Mouse (Mus musculus): Measurements from ENCODE around the gene Slc25a47. TPM values are rescaled to one million over a fixed set of nuclear protein-coding genes. Genes with fewer than 3 reads are reported as not detected.

Gene Slc25a47
- total and polyA plus RNA-seq, 3 experiments = 6.5 to 10.5 (median 7.1) TPM

- Histone ChIP-seq H3K9ac (ENCODE audit: low read depth, low read length) (no peak overlapping the region), H3K4me1 (ENCODE audit: control insufficient read depth, insufficient read depth, low read length) (peaks cover 2% of the 10 kb centered on the region), H3K79me2 (replicated peaks; ENCODE audit: control insufficient read depth, insufficient read depth, low read length) (no peaks in the 10 kb centered on the region), H3K4me3 (no peak overlapping the region), H3K36me3 (ENCODE audit: control insufficient read depth, insufficient read depth, low read length) (no peaks in the 10 kb centered on the region), H3K27me3 (ENCODE audit: control insufficient read depth, insufficient read depth, low read length) (no peaks in the 10 kb centered on the region), H3K27ac (no peak overlapping the region)
- no peak for DNase-seq
- TF ChIP-seq POLR2A (IDR thresholded peaks at IDR 0.05; ENCODE audit: insufficient read depth, low read depth, low read length) = no peak
- TF ChIP-seq CTCF (IDR thresholded peaks at IDR 0.05) = peak; percentile 68
- no peak for TF ChIP-seq EP300 (IDR thresholded peaks at IDR 0.05; ENCODE audit: insufficient read depth, low read depth, low read length)
- intact Hi-C loops (cut with DNase I) = no loop called here
- 46% methylated on average over 3 of the region's 3 CpGs for WGBS
Measured at GRCm38 (mm10) chr12:108896006-108896405, 60.2 kb downstream of the Slc25a47 start.

DNA sequence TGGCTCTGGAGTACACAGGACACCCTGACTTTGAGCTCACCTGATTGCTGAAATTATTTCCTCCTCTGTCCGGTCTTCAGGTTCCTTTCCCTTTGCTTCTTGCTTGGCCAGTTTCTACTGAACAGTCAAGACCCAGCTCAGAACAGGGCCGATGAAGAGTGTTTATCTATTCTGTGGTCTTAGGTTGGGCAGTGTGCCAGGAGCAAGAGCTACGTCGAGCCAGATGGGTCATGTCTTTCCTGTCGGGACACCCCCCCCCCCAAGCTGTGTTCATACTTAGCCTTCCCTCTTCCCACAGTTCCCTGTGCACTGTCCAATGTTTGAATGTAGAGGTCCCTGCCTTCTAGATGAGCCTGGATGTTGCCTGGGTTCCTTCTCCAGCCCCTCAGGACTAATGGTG, 65.5 kb downstream of the Slc25a47 start:
- no peak for TF ChIP-seq EP300 (IDR thresholded peaks at IDR 0.05; ENCODE audit: insufficient read depth, low read depth, low read length)
- TF ChIP-seq CTCF (IDR thresholded peaks at IDR 0.05) = no peak
- TF ChIP-seq POLR2A (IDR thresholded peaks at IDR 0.05; ENCODE audit: insufficient read depth, low read depth, low read length) = no peak
- Histone ChIP-seq H3K4me1 (ENCODE audit: control insufficient read depth, insufficient read depth, low read length) (no peaks in the 10 kb centered on the region), H3K79me2 (replicated peaks; ENCODE audit: control insufficient read depth, insufficient read depth, low read length) (no peaks in the 10 kb centered on the region), H3K36me3 (ENCODE audit: control insufficient read depth, insufficient read depth, low read length) (no peaks in the 10 kb centered on the region), H3K4me3 (no peak overlapping the region), H3K27me3 (ENCODE audit: control insufficient read depth, insufficient read depth, low read length) (no peaks in the 10 kb centered on the region), H3K9ac (ENCODE audit: low read depth, low read length) (no peak overlapping the region), H3K27ac (no peak overlapping the region)
- 32% methylated on average over 5 of the region's 5 CpGs for WGBS
- DNase-seq = no peak
- intact Hi-C loops (cut with DNase I) = loop anchor here (5.0 to 10.0 kb wide), 3 partner anchors 703 to 1496 kb away; partner anchors contain the start of gene Rtl1

GRCm38 (mm10) chr12:108902940-108903339, 67.1 kb downstream of the Slc25a47 start:
- H3K4me3 ChIP-seq = no peak overlapping the region
- intact Hi-C loops (cut with DNase I) = loop anchor here (5.0 to 10.0 kb wide), 3 partner anchors 702 to 1494 kb away; partner anchors contain the start of gene Rtl1
- no peaks in the 10 kb centered on the region for H3K27me3 ChIP-seq (ENCODE audit: control insufficient read depth, insufficient read depth, low read length)
- no peak overlapping the region for H3K27ac ChIP-seq
- TF ChIP-seq POLR2A (IDR thresholded peaks at IDR 0.05; ENCODE audit: insufficient read depth, low read depth, low read length) = no peak
- TF ChIP-seq CTCF (IDR thresholded peaks at IDR 0.05) = peak; percentile 87
- TF ChIP-seq EP300 (IDR thresholded peaks at IDR 0.05; ENCODE audit: insufficient read depth, low read depth, low read length) = 0 out of 2 replicates have a peak, but pooled peaks have one; percentile 55
- WGBS = 13% methylated on average over 8 of the region's 8 CpGs
- H3K4me1 ChIP-seq (ENCODE audit: control insufficient read depth, insufficient read depth, low read length) = no peaks in the 10 kb centered on the region
- no peaks in the 10 kb centered on the region for H3K36me3 ChIP-seq (ENCODE audit: control insufficient read depth, insufficient read depth, low read length)
- H3K9ac ChIP-seq (ENCODE audit: low read depth, low read length) = no peak overlapping the region
- no peaks in the 10 kb centered on the region for H3K79me2 ChIP-seq (replicated peaks; ENCODE audit: control insufficient read depth, insufficient read depth, low read length)
- peak; percentile 55 to 62 for DNase-seq

DNA sequence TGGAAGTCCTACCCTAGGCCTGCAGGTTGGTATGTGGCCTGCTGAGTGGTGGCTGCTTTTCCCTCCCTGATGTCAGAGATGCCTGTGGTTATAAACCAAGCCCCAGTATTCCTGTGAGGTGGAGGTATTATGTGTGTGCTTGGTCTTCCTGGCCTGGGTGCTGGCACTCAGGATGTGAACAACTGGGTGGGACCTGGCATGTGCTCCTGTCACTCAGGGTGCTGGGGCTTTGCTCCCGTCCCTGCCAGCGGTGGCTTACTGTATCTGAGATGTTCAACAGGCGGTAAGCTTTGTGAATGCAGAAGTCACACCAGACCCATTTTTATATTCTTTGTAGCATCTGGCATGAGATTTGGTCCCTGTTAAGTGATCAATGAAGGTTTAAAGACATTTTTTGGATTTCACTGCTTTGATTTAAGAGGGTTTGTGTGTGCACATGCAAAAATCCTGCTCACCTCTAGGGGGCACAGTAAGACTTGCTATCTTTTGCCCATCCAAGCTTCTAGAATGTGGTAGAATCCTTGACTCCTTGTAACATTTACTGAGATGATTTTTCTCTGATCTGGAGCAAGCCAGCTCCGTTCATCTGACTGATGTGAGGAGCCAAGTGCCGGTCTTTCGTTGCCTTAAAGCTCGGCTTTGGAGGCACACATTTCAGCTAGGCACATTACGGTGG, 67.9 kb downstream of the Slc25a47 start:
- TF ChIP-seq POLR2A (IDR thresholded peaks at IDR 0.05; ENCODE audit: insufficient read depth, low read depth, low read length) (no peak), EP300 (IDR thresholded peaks at IDR 0.05; ENCODE audit: insufficient read depth, low read depth, low read length) (0 out of 2 replicates have a peak, but pooled peaks have one; percentile 7), CTCF (IDR thresholded peaks at IDR 0.05) (peak; percentile 87)
- Histone ChIP-seq H3K9ac (ENCODE audit: low read depth, low read length) (no peak overlapping the region), H3K4me1 (ENCODE audit: control insufficient read depth, insufficient read depth, low read length) (no peaks in the 10 kb centered on the region), H3K27ac (no peak overlapping the region), H3K36me3 (ENCODE audit: control insufficient read depth, insufficient read depth, low read length) (no peaks in the 10 kb centered on the region), H3K4me3 (no peak overlapping the region), H3K27me3 (ENCODE audit: control insufficient read depth, insufficient read depth, low read length) (no peaks in the 10 kb centered on the region), H3K79me2 (replicated peaks; ENCODE audit: control insufficient read depth, insufficient read depth, low read length) (no peaks in the 10 kb centered on the region)
- WGBS = 88% methylated on average over 8 of the region's 8 CpGs
- intact Hi-C loops (cut with DNase I) = loop anchor here (1.0 to 10.0 kb wide), 4 partner anchors 491 to 1494 kb away; partner anchors contain the start of gene Rtl1
- DNase-seq = peak in 1 of 2 experiments; percentile 42

- 70% methylated on average over 8 of the region's 8 CpGs for WGBS
- no peak for TF ChIP-seq CTCF (IDR thresholded peaks at IDR 0.05)
- TF ChIP-seq POLR2A (IDR thresholded peaks at IDR 0.05; ENCODE audit: insufficient read depth, low read depth, low read length) = no peak
- TF ChIP-seq EP300 (IDR thresholded peaks at IDR 0.05; ENCODE audit: insufficient read depth, low read depth, low read length) = no peak
Measured at GRCm38 (mm10) chr12:108904276-108904653, 68.4 kb downstream of the Slc25a47 start.

More at GRCm38 (mm10) chr12:108904276-108904653, 68.4 kb downstream of the Slc25a47 start:
- no peaks in the 10 kb centered on the region for H3K79me2 ChIP-seq (replicated peaks; ENCODE audit: control insufficient read depth, insufficient read depth, low read length)
- H3K9ac ChIP-seq (ENCODE audit: low read depth, low read length) = no peak overlapping the region
- no peak overlapping the region for H3K4me3 ChIP-seq
- intact Hi-C loops (cut with DNase I) = loop anchor here (1.0 to 10.0 kb wide), 4 partner anchors 490 to 1493 kb away; partner anchors contain the start of gene Rtl1
- no peak overlapping the region for H3K27ac ChIP-seq
- no peaks in the 10 kb centered on the region for H3K27me3 ChIP-seq (ENCODE audit: control insufficient read depth, insufficient read depth, low read length)
- DNase-seq = no peak
- H3K36me3 ChIP-seq (ENCODE audit: control insufficient read depth, insufficient read depth, low read length) = no peaks in the 10 kb centered on the region
- H3K4me1 ChIP-seq (ENCODE audit: control insufficient read depth, insufficient read depth, low read length) = no peaks in the 10 kb centered on the region

Data from heart, adult 2 months (tissue).